Comparison of ENCODE assay signal across 27 mouse cellular contexts in genomic region chr3:138837651-138838050, GRCm38 (mm10).
"Had no signal": no experiment of that assay in that cellular context is flagged by ENCODE, and none has a peak within 500 bp of the region (broad histone marks: within the 10 kb centered on the region; RNA-seq: fewer than 3 reads in every experiment).

No protein-coding gene starts in this region.

- DNase-seq: gastrocnemius, adult 2 months; gastrocnemius, postnatal 10 days; gastrocnemius, postnatal 25 days; heart, adult 18-20 months; heart, postnatal 10 days; heart, postnatal 4 days; kidney, adult 18-20 months; kidney, adult 8-10 months; kidney, postnatal 10 days; kidney, postnatal 25 days; kidney, postnatal 4 days; layer of hippocampus, postnatal 36 days; liver; liver, embryonic 13.5 days had no signal

- H3K4me1 ChIP-seq: heart, embryonic 12.5 days; liver, embryonic 13.5 days; liver, embryonic 15.5 days had no signal

- H3K4me3 ChIP-seq: gastrocnemius, adult 2 months; heart, embryonic 10.5 days; heart, embryonic 12.5 days; hindbrain, embryonic 10.5 days; hindbrain, embryonic 12.5 days; intestine, embryonic 15.5 days; layer of hippocampus, adult 2 months; limb, embryonic 10.5 days; limb, embryonic 12.5 days; liver, embryonic 13.5 days; liver, embryonic 15.5 days had no signal

- H3K9me3 ChIP-seq: heart, embryonic 10.5 days; heart, embryonic 12.5 days; hindbrain, embryonic 10.5 days; hindbrain, embryonic 12.5 days; intestine, embryonic 15.5 days; limb, embryonic 10.5 days; limb, embryonic 12.5 days; liver, embryonic 13.5 days; liver, embryonic 15.5 days had no signal

- H3K4me2 ChIP-seq: heart, embryonic 12.5 days; hindbrain, embryonic 12.5 days; intestine, embryonic 15.5 days; limb, embryonic 12.5 days; liver, embryonic 11.5 days; liver, embryonic 13.5 days; liver, embryonic 15.5 days had no signal

- H3K27me3 ChIP-seq: heart, embryonic 12.5 days; hindbrain, embryonic 12.5 days; intestine, embryonic 15.5 days; limb, embryonic 12.5 days; liver, embryonic 13.5 days; liver, embryonic 15.5 days had no signal

- H3K36me3 ChIP-seq: heart, embryonic 10.5 days; heart, embryonic 12.5 days; hindbrain, embryonic 10.5 days; hindbrain, embryonic 12.5 days; intestine, embryonic 15.5 days; limb, embryonic 10.5 days; limb, embryonic 12.5 days; liver, embryonic 13.5 days; liver, embryonic 15.5 days had no signal

- H3K9ac ChIP-seq: heart, embryonic 12.5 days; hindbrain, embryonic 12.5 days; intestine, embryonic 15.5 days; limb, embryonic 12.5 days; liver, embryonic 13.5 days; liver, embryonic 15.5 days had no signal

- H3K27ac ChIP-seq: gastrocnemius, adult 2 months; heart, embryonic 10.5 days; hindbrain, embryonic 10.5 days; hindbrain, embryonic 12.5 days; intestine, embryonic 15.5 days; layer of hippocampus, adult 2 months; limb, embryonic 10.5 days; limb, embryonic 12.5 days; liver, embryonic 13.5 days; liver, embryonic 15.5 days had no signal

- ATAC-seq: hindbrain, embryonic 16.5 days; inflammation-experienced regulatory T-cells, adult 6 months; intestine, embryonic 15.5 days; intestine, postnatal 0 days had no signal
